8 mouse cellular contexts compared by ENCODE assay signal in the genomic region with DNA sequence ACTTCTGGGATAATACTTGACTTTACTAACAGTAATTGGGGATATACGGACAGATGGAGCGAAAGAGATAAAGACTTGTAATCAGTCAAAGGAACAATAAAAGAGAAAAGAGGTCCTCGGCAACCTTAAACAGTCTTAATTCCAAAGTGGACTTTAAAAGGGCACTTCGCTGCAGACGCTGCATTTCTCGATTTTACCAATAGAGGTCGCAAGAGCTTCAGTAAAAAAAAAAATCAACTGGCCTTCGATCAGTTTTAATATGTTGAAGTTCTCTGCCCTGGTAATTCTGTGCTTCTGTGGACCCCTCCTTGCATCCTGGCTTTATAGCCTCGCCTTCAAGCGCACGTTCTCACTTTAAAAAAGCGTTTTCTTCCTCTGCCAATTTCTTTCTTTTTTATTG. TPM values are rescaled to one million over a fixed set of nuclear protein-coding genes. Genes with fewer than 3 reads are reported as not detected.
DNase-seq lines count a peak whose midpoint lies in the region; ATAC-seq and TF ChIP-seq lines count a peak whose summit lies in the region.

No protein-coding gene starts in this region.

- no peak overlapping the region for H3K27ac ChIP-seq in forebrain, embryonic 14.5 days (ENCODE audit: low read depth, low read length)
- no peak overlapping the region for H3K27ac ChIP-seq in forebrain, embryonic 12.5 days
- no peak overlapping the region for H3K27ac ChIP-seq in testis, adult 2 months (ENCODE audit: control insufficient read depth, insufficient read depth, low read depth, low read length)

- no peak overlapping the region for H3K9ac ChIP-seq in forebrain, embryonic 14.5 days (ENCODE audit: low read length)
- H3K9ac ChIP-seq in forebrain, embryonic 12.5 days, result no peak overlapping the region

- no peak overlapping the region for H3K4me3 ChIP-seq in forebrain, embryonic 14.5 days (ENCODE audit: low read depth, low read length)
- no peak overlapping the region for H3K4me3 ChIP-seq in forebrain, embryonic 12.5 days (replicated peaks)
- H3K4me3 ChIP-seq in testis, adult 2 months (ENCODE audit: control insufficient read depth, low read depth, low read length), result no peak overlapping the region

- no peaks in the 10 kb centered on the region for H3K9me3 ChIP-seq in forebrain, embryonic 14.5 days (replicated peaks; ENCODE audit: control insufficient read depth, low read length)
- no peaks in the 10 kb centered on the region for H3K9me3 ChIP-seq in forebrain, embryonic 12.5 days

- no peak for TF ChIP-seq POLR2A in testis, adult 2 months (IDR thresholded peaks at IDR 0.05; ENCODE audit: control insufficient read depth, low read depth, low read length)

- H3K36me3 ChIP-seq in forebrain, embryonic 14.5 days (ENCODE audit: control insufficient read depth, insufficient read depth, low read length), result no peaks in the 10 kb centered on the region
- no peaks in the 10 kb centered on the region for H3K36me3 ChIP-seq in forebrain, embryonic 12.5 days (replicated peaks)
- no peaks in the 10 kb centered on the region for H3K36me3 ChIP-seq in testis, adult 2 months (ENCODE audit: control insufficient read depth, insufficient read depth, low read length)

- 3% methylated on average over 12 of the region's 12 CpGs for WGBS in forebrain, embryonic 14.5 days
- WGBS in forebrain, embryonic 12.5 days, result 4% methylated on average over 12 of the region's 12 CpGs

- H3K27me3 ChIP-seq in forebrain, embryonic 14.5 days (replicated peaks; ENCODE audit: control insufficient read depth, insufficient read depth, low read length), result peaks cover 37% of the 10 kb centered on the region
- peaks cover 52% of the 10 kb centered on the region for H3K27me3 ChIP-seq in forebrain, embryonic 12.5 days
- H3K27me3 ChIP-seq in testis, adult 2 months (ENCODE audit: control insufficient read depth, insufficient read depth, low read length), result no peaks in the 10 kb centered on the region

- ATAC-seq in forebrain, embryonic 14.5 days, result no peak
- no peak for ATAC-seq in forebrain, embryonic 12.5 days (ENCODE audit: low FRiP score)

- peak; percentile 80 for DNase-seq in forebrain, embryonic 14.5 days (ENCODE audit: low spot score)
- DNase-seq in testis, postnatal 14 days (ENCODE audit: low spot score), result no peak
- DNase-seq in cerebellum, postnatal 25 days, result peak; percentile 41 to 60
- DNase-seq in hindlimb bud, embryonic 11.5 days (ENCODE audit: extremely low spot score, low read depth, low spot score), result peak; percentile 81
- peak; percentile 63 for DNase-seq in lung, postnatal 10 days
- DNase-seq in ovary, adult 18-20 months (ENCODE audit: low spot score), result no peak

- H3K4me2 ChIP-seq in forebrain, embryonic 14.5 days (ENCODE audit: low read length), result no peak overlapping the region
- no peak overlapping the region for H3K4me2 ChIP-seq in forebrain, embryonic 12.5 days

- peaks cover 4% of the 10 kb centered on the region; the same call in 1 of the 2 replicates for H3K4me1 ChIP-seq in forebrain, embryonic 14.5 days (ENCODE audit: control insufficient read depth, insufficient read depth, low read length)
- peaks cover 22% of the 10 kb centered on the region for H3K4me1 ChIP-seq in forebrain, embryonic 12.5 days
- H3K4me1 ChIP-seq in testis, adult 2 months (ENCODE audit: control insufficient read depth, insufficient read depth, low read length), result peaks cover 14% of the 10 kb centered on the region

- TF ChIP-seq CTCF in testis, adult 2 months (IDR thresholded peaks at IDR 0.05; ENCODE audit: control insufficient read depth, insufficient read depth, insufficient replicate concordance, low read depth, low read length), result peak; percentile 13; the same call in 1 of the 2 replicates

RNA-seq across cellular contexts. Expression of gene Rxfp3, which starts 0.7 kb away (rescaled TPM):
- polyA plus RNA-seq in forebrain, embryonic 14.5 days (2014; fragmentation: Nextera tagmentation; extraction: Ambion mirVana), result 1.2 TPM in 2 replicates
- polyA plus RNA-seq in forebrain, embryonic 12.5 days (2016; fragmentation: Nextera tagmentation; extraction: Ambion mirVana), result 1.9 and 2.5 TPM in 2 replicates
- not detected in 2 replicates for polyA plus RNA-seq in testis, adult 2 months (2012; rRNA removed)

RNA-seq across cellular contexts. Expression of gene Adamts12, which starts 26.1 kb away (rescaled TPM):
- polyA plus RNA-seq in forebrain, embryonic 14.5 days (2014; fragmentation: Nextera tagmentation; extraction: Ambion mirVana), result 0.88 and 1.4 TPM in 2 replicates
- polyA plus RNA-seq in forebrain, embryonic 12.5 days (2016; fragmentation: Nextera tagmentation; extraction: Ambion mirVana), result 1.7 and 3.2 TPM in 2 replicates
- 0.26 and 0.29 TPM in 2 replicates for polyA plus RNA-seq in testis, adult 2 months (2012; rRNA removed)

RNA-seq across cellular contexts. Expression of gene Slc45a2, which starts 38.0 kb away (rescaled TPM):
- 0.07 TPM in 1 of 2 replicates, not detected in the other for polyA plus RNA-seq in forebrain, embryonic 14.5 days (2014; fragmentation: Nextera tagmentation; extraction: Ambion mirVana)
- 0.13 and 0.17 TPM in 2 replicates for polyA plus RNA-seq in forebrain, embryonic 12.5 days (2016; fragmentation: Nextera tagmentation; extraction: Ambion mirVana)
- 0.07 and 0.28 TPM in 2 replicates for polyA plus RNA-seq in testis, adult 2 months (2012; rRNA removed)

RNA-seq across cellular contexts. Expression of gene Amacr, which starts 56.9 kb away (rescaled TPM):
- 11.4 and 12.9 TPM in 2 replicates for polyA plus RNA-seq in forebrain, embryonic 14.5 days (2014; fragmentation: Nextera tagmentation; extraction: Ambion mirVana)
- 5.5 and 10.0 TPM in 2 replicates for polyA plus RNA-seq in forebrain, embryonic 12.5 days (2016; fragmentation: Nextera tagmentation; extraction: Ambion mirVana)
- polyA plus RNA-seq in testis, adult 2 months (2012; rRNA removed), result 2.4 and 2.7 TPM in 2 replicates

Comparison
In these comparisons a context has a peak if more than half of its experiments do, and no peak if none do; other contexts are left out.
1. DNase-seq: peak in forebrain, embryonic 14.5 days (single experiment), cerebellum, postnatal 25 days (2 of 2), hindlimb bud, embryonic 11.5 days (single experiment) and lung, postnatal 10 days (single experiment); none in testis, postnatal 14 days (single experiment) and ovary, adult 18-20 months (single experiment).